Mouse (Mus musculus): ENCODE measurements around the gene En2. TPM values are rescaled to one million over a fixed set of nuclear protein-coding genes. Genes with fewer than 3 reads are reported as not detected.

En2 gene
- polyA plus RNA-seq, 1 experiment = 72.9 TPM

DNA sequence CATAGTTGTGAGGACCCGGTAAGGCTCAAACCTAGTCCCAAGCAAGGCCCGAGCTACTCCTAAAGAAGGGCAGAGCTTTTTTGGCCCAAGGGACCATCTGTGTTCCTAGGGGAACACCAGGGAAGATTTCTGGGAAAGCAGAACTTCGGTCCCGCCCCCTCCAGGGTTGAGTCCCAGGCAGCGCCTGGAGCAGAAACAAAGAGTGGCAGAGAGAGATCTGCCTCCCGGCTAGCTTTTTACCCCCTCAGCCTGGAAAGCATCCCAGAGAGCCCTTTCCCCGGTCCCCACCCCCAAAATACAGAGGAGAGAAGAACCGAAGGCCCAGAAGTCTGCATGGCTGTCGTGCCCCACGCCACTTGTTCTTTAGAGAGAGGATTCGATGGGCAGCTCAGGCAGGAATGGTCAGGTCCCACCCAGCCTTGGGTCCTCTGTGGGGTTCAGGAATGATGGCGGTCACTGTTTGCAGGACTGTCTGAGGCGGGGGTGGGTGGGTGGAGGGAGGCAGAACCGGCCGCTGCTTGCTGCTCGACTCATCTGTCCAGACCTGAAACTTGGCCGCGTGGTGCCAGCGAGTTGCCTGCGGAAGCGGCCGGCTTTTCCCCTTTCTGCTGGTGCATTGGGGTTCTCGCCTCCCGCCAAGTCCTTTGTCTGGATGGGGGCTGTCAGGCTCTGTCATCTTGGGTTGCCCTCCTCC is 9.5 kb downstream of the En2 start:
- H3K27me3 ChIP-seq (ENCODE audit: control insufficient read depth, insufficient read depth, low read length) = no peaks in the 10 kb centered on the region
- 18% methylated on average over 24 of the region's 24 CpGs for WGBS
- peak overlapping the region; percentile 28 for H3K4me3 ChIP-seq (replicated peaks; ENCODE audit: insufficient read depth, low read depth, low read length)
- DNase-seq = peak; percentile 51 to 65
- no peak for TF ChIP-seq POLR2A (IDR thresholded peaks at IDR 0.05; ENCODE audit: borderline replicate concordance, insufficient read depth, low read length)
- TF ChIP-seq CTCF (IDR thresholded peaks at IDR 0.05; ENCODE audit: borderline replicate concordance, insufficient read depth, low read depth, low read length) = no peak
- peaks cover 28% of the 10 kb centered on the region for H3K4me1 ChIP-seq (ENCODE audit: control insufficient read depth, insufficient read depth, low read length)
- peak overlapping the region; percentile 39 for H3K27ac ChIP-seq (ENCODE audit: insufficient read depth, low read length)

DNA sequence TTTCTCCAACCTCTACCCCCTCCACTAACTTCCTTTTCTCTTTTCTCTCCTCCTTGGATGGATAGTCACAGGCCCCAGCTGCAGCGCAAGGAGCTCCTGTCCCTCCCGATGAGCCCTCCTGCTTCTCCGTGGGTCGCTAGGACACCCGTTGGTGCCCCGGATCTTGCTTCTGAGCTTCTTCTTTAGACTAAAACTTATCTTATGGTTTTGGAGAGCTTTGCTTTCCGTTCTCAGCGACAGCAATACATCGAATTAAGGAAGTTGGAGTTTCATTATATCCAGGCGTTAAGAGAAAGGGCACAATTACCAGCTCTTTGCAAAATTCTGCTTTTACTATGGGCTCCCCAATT is 10.1 kb downstream of the En2 start:
- 34% methylated on average over 10 of the region's 10 CpGs for WGBS
- peaks cover 28% of the 10 kb centered on the region for H3K4me1 ChIP-seq (ENCODE audit: control insufficient read depth, insufficient read depth, low read length)
- no peak for TF ChIP-seq POLR2A (IDR thresholded peaks at IDR 0.05; ENCODE audit: borderline replicate concordance, insufficient read depth, low read length)
- TF ChIP-seq CTCF (IDR thresholded peaks at IDR 0.05; ENCODE audit: borderline replicate concordance, insufficient read depth, low read depth, low read length) = no peak
- peak overlapping the region; percentile 35; the same call in 1 of the 2 replicates for H3K27ac ChIP-seq (ENCODE audit: insufficient read depth, low read length)
- no peak for DNase-seq
- H3K27me3 ChIP-seq (ENCODE audit: control insufficient read depth, insufficient read depth, low read length) = no peaks in the 10 kb centered on the region
- H3K4me3 ChIP-seq (replicated peaks; ENCODE audit: insufficient read depth, low read depth, low read length) = peak overlapping the region; percentile 15

DNA sequence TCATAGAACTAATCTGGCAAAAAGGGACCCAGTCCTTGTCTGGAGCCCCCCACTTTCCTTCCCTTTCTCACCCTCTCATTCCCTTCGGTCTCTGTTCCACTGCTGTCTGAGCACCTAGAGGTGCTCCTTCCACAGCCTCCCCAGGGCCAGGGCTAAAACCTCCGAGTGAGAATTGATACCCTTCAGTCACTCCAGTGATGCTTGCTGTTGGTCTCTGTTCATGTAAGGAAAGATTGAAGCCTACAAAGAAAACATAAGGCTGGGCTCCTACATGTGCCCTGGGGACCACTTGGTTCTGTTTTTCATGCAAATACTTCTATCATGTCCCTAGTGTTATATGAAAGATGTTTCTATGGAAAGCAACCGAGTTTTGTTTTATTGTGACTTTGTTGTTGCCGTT is 10.5 kb downstream of the En2 start:
- 64% methylated on average over 4 of the region's 4 CpGs for WGBS
- TF ChIP-seq POLR2A (IDR thresholded peaks at IDR 0.05; ENCODE audit: borderline replicate concordance, insufficient read depth, low read length) = no peak
- no peak for TF ChIP-seq CTCF (IDR thresholded peaks at IDR 0.05; ENCODE audit: borderline replicate concordance, insufficient read depth, low read depth, low read length)
- peak in 1 of 2 experiments; percentile 11 for DNase-seq
- Histone ChIP-seq H3K27me3 (ENCODE audit: control insufficient read depth, insufficient read depth, low read length) (no peaks in the 10 kb centered on the region), H3K4me1 (ENCODE audit: control insufficient read depth, insufficient read depth, low read length) (peaks cover 28% of the 10 kb centered on the region), H3K27ac (ENCODE audit: insufficient read depth, low read length) (no peak overlapping the region), H3K4me3 (replicated peaks; ENCODE audit: insufficient read depth, low read depth, low read length) (no peak overlapping the region)

DNA sequence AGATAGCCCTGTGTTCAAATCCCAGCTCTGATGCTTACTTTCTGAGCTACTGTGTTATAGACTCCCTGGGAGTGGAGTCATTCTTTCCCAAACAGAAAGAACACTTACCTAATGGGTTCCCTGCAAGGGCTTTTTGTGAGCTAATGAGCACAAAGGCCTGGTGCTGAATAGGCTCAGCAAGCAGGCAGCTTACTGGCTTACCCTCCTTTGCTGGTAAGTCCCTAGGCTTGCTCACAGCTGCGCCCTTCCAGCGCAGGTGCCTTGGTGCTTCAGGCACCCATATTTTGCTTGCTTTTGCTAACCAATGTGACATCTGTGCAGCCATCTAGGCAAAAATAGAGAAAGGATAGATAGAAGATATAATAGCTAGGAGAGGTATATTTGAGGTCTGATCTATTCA is 11.1 kb downstream of the En2 start:
- no peak for TF ChIP-seq CTCF (IDR thresholded peaks at IDR 0.05; ENCODE audit: borderline replicate concordance, insufficient read depth, low read depth, low read length)
- no peak for TF ChIP-seq POLR2A (IDR thresholded peaks at IDR 0.05; ENCODE audit: borderline replicate concordance, insufficient read depth, low read length)
- H3K27me3 ChIP-seq (ENCODE audit: control insufficient read depth, insufficient read depth, low read length) = no peaks in the 10 kb centered on the region

DNA sequence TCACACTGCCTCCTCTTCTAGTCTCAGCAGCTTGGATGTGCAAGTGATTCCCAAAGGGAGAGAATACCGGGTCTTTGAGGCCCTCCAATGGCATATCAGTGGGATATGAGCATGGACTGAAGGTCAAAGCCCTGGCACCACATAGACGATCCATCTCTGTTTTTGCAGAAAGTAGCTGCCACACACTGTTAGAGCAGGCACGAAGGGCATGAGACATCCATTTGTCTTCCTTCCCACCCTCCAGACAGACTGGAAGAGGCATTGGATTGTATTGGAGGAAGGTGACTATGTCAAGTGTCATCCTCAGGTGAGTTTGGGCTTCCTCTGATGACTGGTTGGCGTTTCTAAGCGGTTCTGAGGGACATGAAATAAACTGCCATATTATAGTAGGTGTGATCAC is 12.8 kb downstream of the En2 start:
- no peaks in the 10 kb centered on the region for H3K27me3 ChIP-seq (ENCODE audit: control insufficient read depth, insufficient read depth, low read length)

More for the DNA sequence above, 11.1 kb downstream of the En2 start:
- peak in 1 of 2 experiments; percentile 10 for DNase-seq
- H3K27ac ChIP-seq (ENCODE audit: insufficient read depth, low read length) = no peak overlapping the region
- 86% methylated on average over 2 of the region's 2 CpGs for WGBS
- no peak overlapping the region for H3K4me3 ChIP-seq (replicated peaks; ENCODE audit: insufficient read depth, low read depth, low read length)
- peaks cover 28% of the 10 kb centered on the region for H3K4me1 ChIP-seq (ENCODE audit: control insufficient read depth, insufficient read depth, low read length)

DNA sequence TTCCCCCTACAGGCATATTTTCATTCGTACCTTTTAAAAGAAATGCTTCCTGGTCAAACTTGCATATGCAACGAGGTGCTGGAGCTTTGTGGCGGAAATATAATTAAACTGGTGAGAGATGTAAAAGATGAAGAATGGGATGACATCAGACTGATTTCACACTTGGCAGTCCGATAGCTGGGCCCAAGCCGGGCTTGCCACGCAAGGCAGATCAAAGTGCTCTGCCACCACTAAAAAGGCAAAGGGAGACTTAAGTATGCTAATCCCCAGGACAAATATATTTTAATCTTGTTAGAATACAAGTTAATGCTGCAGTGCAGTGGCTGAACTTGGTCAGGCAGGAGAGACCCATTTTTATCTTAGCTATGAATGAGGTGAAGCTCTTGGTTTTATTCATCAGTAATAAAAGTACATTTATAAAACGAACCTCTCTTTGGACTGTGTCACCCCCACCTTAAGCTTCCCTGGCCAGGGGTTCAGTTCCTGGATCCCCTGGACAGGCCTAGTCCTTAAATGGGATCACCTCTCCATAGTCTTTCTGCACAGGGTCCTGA is 13.8 kb downstream of the En2 start:
- 74% methylated on average over 7 of the region's 7 CpGs for WGBS
- Histone ChIP-seq H3K4me3 (replicated peaks; ENCODE audit: insufficient read depth, low read depth, low read length) (no peak overlapping the region), H3K27me3 (ENCODE audit: control insufficient read depth, insufficient read depth, low read length) (no peaks in the 10 kb centered on the region), H3K4me1 (ENCODE audit: control insufficient read depth, insufficient read depth, low read length) (peaks cover 8% of the 10 kb centered on the region), H3K27ac (ENCODE audit: insufficient read depth, low read length) (no peak overlapping the region)
- no peak for TF ChIP-seq CTCF (IDR thresholded peaks at IDR 0.05; ENCODE audit: borderline replicate concordance, insufficient read depth, low read depth, low read length)
- TF ChIP-seq POLR2A (IDR thresholded peaks at IDR 0.05; ENCODE audit: borderline replicate concordance, insufficient read depth, low read length) = no peak
- no peak for DNase-seq

More for the DNA sequence above, 12.8 kb downstream of the En2 start:
- Histone ChIP-seq H3K4me3 (replicated peaks; ENCODE audit: insufficient read depth, low read depth, low read length) (no peak overlapping the region), H3K27ac (ENCODE audit: insufficient read depth, low read length) (no peak overlapping the region), H3K4me1 (ENCODE audit: control insufficient read depth, insufficient read depth, low read length) (peaks cover 17% of the 10 kb centered on the region)
- TF ChIP-seq POLR2A (IDR thresholded peaks at IDR 0.05; ENCODE audit: borderline replicate concordance, insufficient read depth, low read length) = no peak
- DNase-seq = no peak
- WGBS = 75% methylated on average over 5 of the region's 5 CpGs

DNA sequence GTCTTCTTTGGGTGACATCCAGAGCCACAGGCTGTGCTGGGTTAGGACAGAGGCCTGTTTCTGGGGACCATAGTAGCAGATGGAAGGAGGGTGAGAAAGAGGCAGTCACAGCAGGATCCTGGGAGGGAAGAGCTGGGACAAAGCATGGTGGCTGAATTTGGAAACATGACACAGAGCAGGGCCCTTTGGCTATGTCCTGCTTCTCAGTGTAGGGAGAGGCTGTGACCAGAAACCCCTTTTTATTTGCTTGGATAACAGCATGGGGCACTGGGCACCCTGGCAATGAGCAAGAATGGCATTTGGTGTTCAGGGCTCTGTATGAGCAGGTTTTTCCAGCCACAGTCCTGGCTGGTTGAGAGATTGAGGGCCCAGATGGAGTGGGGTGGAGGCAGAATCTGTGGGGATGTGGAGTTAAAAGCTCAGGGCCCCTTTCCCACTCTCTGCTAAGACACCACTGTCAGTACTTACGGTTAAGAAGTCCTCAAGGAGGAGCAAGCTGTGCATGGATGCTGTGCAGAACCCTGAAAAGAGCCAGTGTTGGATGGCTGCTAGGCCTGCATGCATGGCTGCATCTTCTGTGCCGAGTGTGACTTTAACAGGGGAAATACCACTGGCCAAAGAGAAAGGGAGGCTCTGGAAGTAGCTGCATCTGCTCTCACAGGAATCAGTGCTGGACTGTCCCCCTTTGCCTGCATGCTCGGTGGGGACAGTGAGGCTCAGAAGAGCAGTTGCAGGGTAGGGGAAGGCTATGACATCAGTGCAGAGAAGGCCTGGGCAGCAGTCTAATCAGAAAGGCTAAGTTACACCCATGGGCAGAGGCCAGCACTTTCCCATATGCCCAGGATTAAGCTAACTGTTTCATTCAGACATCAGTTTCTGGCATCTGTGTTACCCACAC is 26.0 kb downstream of the En2 start:
- peak; percentile 83 to 93 for DNase-seq
- Histone ChIP-seq H3K27me3 (ENCODE audit: control insufficient read depth, insufficient read depth, low read length) (no peaks in the 10 kb centered on the region), H3K27ac (ENCODE audit: insufficient read depth, low read length) (peak overlapping the region; percentile 96), H3K4me1 (ENCODE audit: control insufficient read depth, insufficient read depth, low read length) (peaks cover 48% of the 10 kb centered on the region), H3K4me3 (replicated peaks; ENCODE audit: insufficient read depth, low read depth, low read length) (no peak overlapping the region)
- 10% methylated on average over 3 of the region's 3 CpGs for WGBS
- TF ChIP-seq CTCF (IDR thresholded peaks at IDR 0.05; ENCODE audit: borderline replicate concordance, insufficient read depth, low read depth, low read length) = no peak
- TF ChIP-seq POLR2A (IDR thresholded peaks at IDR 0.05; ENCODE audit: borderline replicate concordance, insufficient read depth, low read length) = no peak
